In genomic region chr10:89370051-89370450, GRCm38 (mm10) we compare ENCODE assay signal across 21 mouse cellular contexts. TPM values are rescaled to one million over a fixed set of nuclear protein-coding genes. Genes with fewer than 3 reads are reported as not detected.
DNase-seq lines count a peak whose midpoint lies in the region; TF ChIP-seq lines count a peak whose summit lies in the region.
"Had no signal": no experiment of that assay in that cellular context is flagged by ENCODE, and none has a peak within 500 bp of the region (broad histone marks: within the 10 kb centered on the region; RNA-seq: fewer than 3 reads in every experiment).

No protein-coding gene starts in this region.

- no peaks in the 10 kb centered on the region for H3K27me3 ChIP-seq in kidney, adult 2 months (replicated peaks; ENCODE audit: control insufficient read depth, insufficient read depth, low read length)
- H3K27me3 ChIP-seq: forebrain, embryonic 13.5 days; heart, embryonic 12.5 days; hindbrain, embryonic 15.5 days had no signal

- no peak for TF ChIP-seq CTCF in kidney, adult 2 months (conservative IDR thresholded peaks at IDR 0.05; ENCODE audit: insufficient read depth, insufficient read length, low read depth, low read length)
- TF ChIP-seq CTCF in layer of hippocampus, adult 2 months (conservative IDR thresholded peaks at IDR 0.05): no peak

- H3K36me3 ChIP-seq in kidney, adult 2 months (ENCODE audit: control insufficient read depth, insufficient read depth, low read length): no peaks in the 10 kb centered on the region
- H3K36me3 ChIP-seq: embryonic facial prominence, embryonic 10.5 days; G1E; heart, embryonic 12.5 days; hindbrain, embryonic 15.5 days had no signal

- no peak overlapping the region for H3K27ac ChIP-seq in kidney, adult 2 months (ENCODE audit: insufficient read depth, low read depth, low read length)
- peak overlapping the region; percentile 28; the same call in 1 of the 2 replicates for H3K27ac ChIP-seq in layer of hippocampus, adult 2 months
- H3K27ac ChIP-seq: embryonic facial prominence, embryonic 10.5 days; forebrain, embryonic 13.5 days; heart, adult 2 months; hindbrain, embryonic 15.5 days had no signal

- no peaks in the 10 kb centered on the region for H3K4me1 ChIP-seq in kidney, adult 2 months (ENCODE audit: control insufficient read depth, insufficient read depth, low read length)
- H3K4me1 ChIP-seq: embryonic facial prominence, embryonic 10.5 days; forebrain, embryonic 13.5 days; hindbrain, embryonic 15.5 days had no signal

- 8% methylated on average over 1 of the region's 1 CpGs for WGBS in kidney, adult 2 months

- no peak for TF ChIP-seq POLR2A in kidney, adult 2 months (IDR thresholded peaks at IDR 0.05; ENCODE audit: low read depth, low read length)

- no peak overlapping the region for H3K4me3 ChIP-seq in kidney, adult 2 months (ENCODE audit: insufficient read depth, low read depth, low read length)
- H3K4me3 ChIP-seq in layer of hippocampus, adult 2 months: no peak overlapping the region
- H3K4me3 ChIP-seq: embryonic facial prominence, embryonic 10.5 days; forebrain, embryonic 13.5 days; heart, adult 2 months; heart, embryonic 12.5 days; hindbrain, embryonic 15.5 days had no signal

- DNase-seq in heart, adult 11 months: peak; percentile 42
- no peak for DNase-seq in heart, postnatal 14 days
- peak; percentile 67 for DNase-seq in kidney, adult 2 months
- DNase-seq in kidney, postnatal 25 days: no peak
- no peak for DNase-seq in layer of hippocampus, adult 2 months (ENCODE audit: low spot score in 2 of 2)
- no peak for DNase-seq in layer of hippocampus, adult 18-20 months (ENCODE audit: low spot score in 2 of 2)
- DNase-seq in right cerebral cortex, adult 2 months (ENCODE audit: low spot score in 2 of 2): no peak
- DNase-seq: adrenal gland, postnatal 14 days; B cell, adult 2 months; cerebellum, adult 2 months; cerebellum, postnatal 10 days; gastrocnemius, postnatal 36 days; heart, adult 2 months; heart, postnatal 36 days had no signal

- intact Hi-C loops in heart, postnatal 14 days (cut with DNase I): no loop called here

RNA-seq across cellular contexts. Expression of gene Ano4, which starts 25.5 kb away (rescaled TPM):
- total RNA-seq in heart, postnatal 14 days (2021): 1 to 10 TPM; 3.3 to 4.9 TPM
- polyA plus RNA-seq in kidney, adult 2 months (2012; rRNA removed): 0.54 and 0.69 TPM in 2 replicates
- 10 to 100 TPM; 17.5 to 19.7 TPM for total RNA-seq in layer of hippocampus, adult 2 months (2021)
- total RNA-seq in layer of hippocampus, adult 18-20 months (2021): 10 to 100 TPM; 17.6 to 19.2 TPM
- polyA plus RNA-seq: activated CD4-positive, CD25-positive, alpha-beta regulatory T cell, adult 4 months; CD4-positive, CD25-positive, alpha-beta regulatory T cell, adult 4 months; G1E had no signal

Comparison
In these comparisons a context has a peak if more than half of its experiments do, and no peak if none do; other contexts are left out.
1. DNase-seq: peak in heart, adult 11 months (single experiment) and kidney, adult 2 months (single experiment); none in heart, postnatal 14 days (0 of 2), kidney, postnatal 25 days (0 of 2), layer of hippocampus, adult 2 months (0 of 2), layer of hippocampus, adult 18-20 months (0 of 2) and right cerebral cortex, adult 2 months (0 of 2).